Mouse (Mus musculus) MEL (cell line): ENCODE data around the gene Atp8b4.

Experiments used
- CTCF ChIP-seq, 3 experiments: IDR thresholded peaks in 2 of 3; conservative IDR thresholded peaks in 1 of 3; 2 replicates each; pipeline ENCODE4 v1.5.1; 2011 to 2012; ENCODE audit warnings: low read length in 3 of 3, low read depth in 2 of 3, mild to moderate bottlenecking in 2 of 3, improper control_type of control experiment in 1 of 3, inconsistent platforms in 1 of 3, mixed read lengths in 1 of 3, moderate library complexity in 1 of 3; ENCODE audit not compliant: control insufficient read depth in 1 of 3, insufficient read depth in 1 of 3, poor library complexity in 1 of 3, severe bottlenecking in 1 of 3
- RAD21 ChIP-seq: IDR thresholded peaks from 2 replicates; pipeline ENCODE4 v1.6.1; 2011; ENCODE audit warnings: mild to moderate bottlenecking, low read depth, low read length, improper control_type of control experiment
- SMC3 ChIP-seq: IDR thresholded peaks from 2 replicates; pipeline ENCODE4 v1.6.1; 2011; ENCODE audit warnings: low read depth, low read length, improper control_type of control experiment
- USF1 ChIP-seq: IDR thresholded peaks from 2 replicates; pipeline ENCODE4 v1.6.1; 2014; ENCODE audit warnings: low read depth, mild to moderate bottlenecking, inconsistent platforms, low read length, improper control_type of control experiment, moderate library complexity

DNA sequence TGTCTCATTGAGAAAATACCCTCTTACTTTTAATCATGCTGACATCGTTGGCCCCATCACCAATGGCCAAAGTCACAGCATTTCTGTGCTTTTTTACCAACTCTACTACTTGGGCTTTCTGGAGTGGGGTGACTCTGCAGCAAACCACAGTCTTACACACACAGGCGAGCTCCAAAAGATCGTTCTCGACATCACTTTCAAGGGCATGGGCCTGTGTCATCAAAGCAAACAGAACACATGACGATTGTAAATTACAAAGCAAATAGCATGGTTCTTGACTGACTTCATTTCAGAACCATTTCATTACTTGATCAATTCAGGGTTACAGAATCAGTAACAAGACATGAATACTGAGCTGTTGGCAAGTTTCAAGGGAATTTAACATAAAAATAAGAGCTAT is 141.7 kb downstream of the Atp8b4 start:
- no peak for TF ChIP-seq RAD21
- no peak for TF ChIP-seq CTCF (IDR thresholded peaks at IDR 0.05 in 2 of 3, conservative IDR thresholded peaks at IDR 0.05 in 1 of 3; ENCODE audit: control insufficient read depth in 1 of 3, insufficient read depth in 1 of 3, low read depth in 2 of 3, low read length in 3 of 3, poor library complexity in 1 of 3, severe bottlenecking in 1 of 3)
- no peak for TF ChIP-seq SMC3
- TF ChIP-seq USF1: no peak
